Mouse (Mus musculus) G1E (cell line): Measurements from ENCODE around the gene Zfp146.

Experiments
- CTCF ChIP-seq: IDR thresholded peaks from 2 replicates; pipeline ENCODE4 v1.5.1; 2012; ENCODE audit warnings: low read depth, low read length, inconsistent platforms, mixed read lengths
- GATA1 ChIP-seq: IDR thresholded peaks from 2 replicates; pipeline ENCODE4 v1.6.1; 2012; ENCODE audit warnings: borderline replicate concordance, low read length, inconsistent platforms, mixed read lengths
- GATA2 ChIP-seq: IDR thresholded peaks from 2 replicates; pipeline ENCODE4 v1.6.1; 2012; ENCODE audit warnings: low read depth, low read length, inconsistent platforms, borderline replicate concordance
- POLR2AphosphoS5 ChIP-seq: IDR thresholded peaks from 2 replicates; pipeline ENCODE4 v1.6.1; 2012; ENCODE audit warnings: low read depth, low read length, inconsistent platforms; ENCODE audit not compliant: insufficient replicate concordance
- TAL1 ChIP-seq: conservative IDR thresholded peaks from 2 replicates; pipeline ENCODE4 v1.6.1; 2012; ENCODE audit warnings: low read depth, low read length, inconsistent platforms, mixed read lengths

DNA sequence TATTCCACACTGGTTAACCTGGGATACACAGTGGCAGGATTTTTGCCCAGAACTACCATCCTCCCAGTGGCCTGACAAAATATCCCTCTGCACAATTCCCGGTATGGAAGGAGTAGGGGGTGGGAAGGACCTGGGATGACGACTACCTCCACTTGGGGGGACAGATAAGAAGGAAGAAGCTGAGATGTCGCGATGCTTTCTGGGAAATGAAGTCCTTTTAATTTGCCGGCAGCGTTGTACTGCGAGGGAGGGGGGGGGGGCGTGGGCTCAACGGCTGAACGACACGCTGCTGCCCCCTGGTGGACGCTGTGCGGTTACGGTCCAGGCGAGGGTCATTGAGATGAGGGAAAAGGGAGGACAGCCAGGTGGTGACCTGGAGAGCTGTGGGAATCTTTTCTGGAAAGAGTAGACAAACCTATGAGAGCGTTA, 47.2 kb upstream of the Zfp146 start:
- TF ChIP-seq CTCF, result peak; percentile 67; the same call in 1 of the 2 replicates
- no peak for TF ChIP-seq GATA1
- no peak for TF ChIP-seq POLR2AphosphoS5
- TF ChIP-seq TAL1, result no peak
- no peak for TF ChIP-seq GATA2
